Mouse (Mus musculus): ENCODE results near the gene Spsb1. TPM values are rescaled to one million over a fixed set of nuclear protein-coding genes. Genes with fewer than 3 reads are reported as not detected.

Spsb1 gene
- total and polyA plus RNA-seq, 3 experiments = 0.04 to 0.19 (median 0.07) TPM

DNA sequence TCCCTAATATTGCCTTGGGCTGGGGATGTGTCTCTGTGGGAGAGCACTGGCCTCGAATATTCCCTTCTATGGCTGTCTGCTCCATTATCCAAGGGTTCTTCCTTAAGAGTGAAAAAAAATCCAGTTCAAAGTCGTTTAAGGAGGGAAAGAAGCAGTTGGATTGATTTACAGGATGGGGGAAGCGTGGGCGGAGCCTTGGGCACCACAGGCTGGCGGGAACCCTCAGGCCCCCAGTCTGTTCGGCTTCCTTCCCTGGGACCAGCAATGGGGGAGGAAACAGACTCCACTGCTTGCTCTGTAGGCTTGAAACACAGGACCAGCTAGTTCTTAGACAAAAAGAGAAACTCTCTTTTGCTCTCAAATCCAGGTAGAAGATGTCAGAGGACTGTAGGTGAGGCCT is 13.7 kb upstream of the Spsb1 start:
- Histone ChIP-seq H3K4me2 (ENCODE audit: insufficient read depth, low read depth, poor library complexity, severe bottlenecking) (no peak overlapping the region), H3K9me3 (replicated peaks; ENCODE audit: low read length) (peaks cover 2% of the 10 kb centered on the region), H3K27me3 (replicated peaks) (peaks cover 31% of the 10 kb centered on the region), H3K9ac (ENCODE audit: insufficient read depth, low read depth) (no peak overlapping the region), H3K4me1 (ENCODE audit: control insufficient read depth in 1 of 2, insufficient read depth in 2 of 2) (no peaks in the 10 kb centered on the region), H3K27ac (ENCODE audit: insufficient read depth, low read depth) (no peak overlapping the region), H3K36me3 (replicated peaks in 1 of 2; ENCODE audit: control insufficient read depth in 1 of 2, insufficient read depth in 1 of 2, low read length in 1 of 2) (no peaks in the 10 kb centered on the region), H3K4me3 (replicated peaks in 1 of 3; ENCODE audit: low read depth in 2 of 3, low read length in 2 of 3, poor library complexity in 1 of 3) (no peak overlapping the region), H3K79me2 (replicated peaks; ENCODE audit: control insufficient read depth, extremely low read depth, insufficient read depth, poor library complexity, severe bottlenecking) (no peaks in the 10 kb centered on the region)
- no peak for TF ChIP-seq MXI1 (IDR thresholded peaks at IDR 0.05; ENCODE audit: low read depth, low read length)
- no peak for TF ChIP-seq ZC3H11A (IDR thresholded peaks at IDR 0.05; ENCODE audit: low read depth, low read length)
- TF ChIP-seq ZKSCAN1 (IDR thresholded peaks at IDR 0.05; ENCODE audit: borderline replicate concordance, low read depth, low read length) = no peak
- no peak for TF ChIP-seq MAZ (IDR thresholded peaks at IDR 0.05; ENCODE audit: low read depth, low read length)
- TF ChIP-seq RCOR1 (conservative IDR thresholded peaks at IDR 0.05; ENCODE audit: low read depth, low read length) = no peak
- no peak for TF ChIP-seq JUND (conservative IDR thresholded peaks at IDR 0.05; ENCODE audit: low read depth, low read length)
- TF ChIP-seq ELF1 (IDR thresholded peaks at IDR 0.05; ENCODE audit: low read depth, low read length) = no peak
- TF ChIP-seq IRF4 (IDR thresholded peaks at IDR 0.05; ENCODE audit: low read depth, low read length) = no peak
- no peak for TF ChIP-seq GABPA (IDR thresholded peaks at IDR 0.05; ENCODE audit: insufficient replicate concordance, low read depth, low read length)
- TF ChIP-seq ETS1 (conservative IDR thresholded peaks at IDR 0.05; ENCODE audit: low read depth, low read length) = no peak
- no peak for TF ChIP-seq CTCF (conservative IDR thresholded peaks at IDR 0.05 in 1 of 2, IDR thresholded peaks at IDR 0.05 in 1 of 2; ENCODE audit: low read depth in 2 of 2, low read length in 2 of 2)
- no peak for TF ChIP-seq PAX5 (IDR thresholded peaks at IDR 0.05; ENCODE audit: low read length)
- TF ChIP-seq CHD1 (IDR thresholded peaks at IDR 0.05; ENCODE audit: low read depth, low read length) = no peak
- TF ChIP-seq MEF2A (IDR thresholded peaks at IDR 0.05; ENCODE audit: borderline replicate concordance, low read depth, low read length) = no peak
- TF ChIP-seq UBTF (IDR thresholded peaks at IDR 0.05; ENCODE audit: low read depth, low read length) = no peak
- no peak for TF ChIP-seq CHD2 (IDR thresholded peaks at IDR 0.05; ENCODE audit: low read length)
- no peak for TF ChIP-seq MAX (IDR thresholded peaks at IDR 0.05; ENCODE audit: low read length)
- TF ChIP-seq ZNF384 (IDR thresholded peaks at IDR 0.05; ENCODE audit: low read depth, low read length) = no peak
- TF ChIP-seq JUN (IDR thresholded peaks at IDR 0.05; ENCODE audit: insufficient read depth, low read depth, low read length) = no peak
- TF ChIP-seq EP300 (IDR thresholded peaks at IDR 0.05; ENCODE audit: low read length) = no peak
- dilution Hi-C loops (cut with MboI; ENCODE audit: extremely low pct_ligation_motif_present, extremely low pct_unique_long_range_greater_than_20kb, low sequenced_read_pairs) (loop anchor here (25.0 kb wide), 1 partner anchor 181 kb away; no protein-coding TSS in a partner anchor), in situ Hi-C loops (cut with MboI; ENCODE audit: low pct_ligation_motif_present, low pct_unique_long_range_greater_than_20kb, low sequenced_read_pairs) (no loop called here)
- no peak for DNase-seq (ENCODE audit: extremely low read depth)

DNA sequence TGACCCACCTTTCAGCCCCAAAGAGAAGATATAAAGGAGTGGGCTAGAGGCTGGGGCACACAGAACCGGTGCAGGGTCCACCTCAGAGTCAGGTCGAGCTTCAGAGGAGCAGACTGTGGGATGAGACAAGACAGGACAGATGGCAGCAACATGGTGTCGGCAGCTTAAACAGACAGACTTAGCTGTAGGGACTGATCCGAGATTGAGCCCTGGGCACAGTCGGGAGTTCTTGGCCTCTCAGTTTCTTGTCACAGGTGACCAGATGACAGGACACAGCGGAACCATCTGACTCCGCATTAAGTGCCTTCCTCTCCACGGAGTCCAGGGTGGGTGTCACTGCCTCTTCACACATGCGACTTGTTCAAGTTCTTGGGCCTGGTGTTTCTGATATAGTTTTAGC is 12.1 kb upstream of the Spsb1 start:
- Histone ChIP-seq H3K4me3 (replicated peaks in 1 of 3; ENCODE audit: low read depth in 2 of 3, low read length in 2 of 3, poor library complexity in 1 of 3) (no peak overlapping the region), H3K27ac (ENCODE audit: insufficient read depth, low read depth) (no peak overlapping the region), H3K79me2 (replicated peaks; ENCODE audit: control insufficient read depth, extremely low read depth, insufficient read depth, poor library complexity, severe bottlenecking) (no peaks in the 10 kb centered on the region), H3K4me2 (ENCODE audit: insufficient read depth, low read depth, poor library complexity, severe bottlenecking) (no peak overlapping the region), H3K27me3 (replicated peaks) (peaks cover 31% of the 10 kb centered on the region), H3K4me1 (ENCODE audit: control insufficient read depth in 1 of 2, insufficient read depth in 2 of 2) (no peaks in the 10 kb centered on the region), H3K9me3 (replicated peaks; ENCODE audit: low read length) (peaks cover 7% of the 10 kb centered on the region), H3K9ac (ENCODE audit: insufficient read depth, low read depth) (no peak overlapping the region), H3K36me3 (replicated peaks in 1 of 2; ENCODE audit: control insufficient read depth in 1 of 2, insufficient read depth in 1 of 2, low read length in 1 of 2) (no peaks in the 10 kb centered on the region)
- TF ChIP-seq MAZ (IDR thresholded peaks at IDR 0.05; ENCODE audit: low read depth, low read length) = no peak
- no peak for TF ChIP-seq JUND (conservative IDR thresholded peaks at IDR 0.05; ENCODE audit: low read depth, low read length)
- TF ChIP-seq POLR2AphosphoS2 (IDR thresholded peaks at IDR 0.05; ENCODE audit: low read depth, low read length) = no peak
- no peak for TF ChIP-seq ZNF384 (IDR thresholded peaks at IDR 0.05; ENCODE audit: low read depth, low read length)
- TF ChIP-seq CHD2 (IDR thresholded peaks at IDR 0.05; ENCODE audit: low read length) = no peak
- TF ChIP-seq MAX (IDR thresholded peaks at IDR 0.05; ENCODE audit: low read length) = no peak
- no peak for TF ChIP-seq ELF1 (IDR thresholded peaks at IDR 0.05; ENCODE audit: low read depth, low read length)
- TF ChIP-seq ZC3H11A (IDR thresholded peaks at IDR 0.05; ENCODE audit: low read depth, low read length) = no peak
- TF ChIP-seq HCFC1 (IDR thresholded peaks at IDR 0.05; ENCODE audit: low read depth, low read length) = no peak
- TF ChIP-seq MEF2A (IDR thresholded peaks at IDR 0.05; ENCODE audit: borderline replicate concordance, low read depth, low read length) = no peak
- no peak for TF ChIP-seq SMC3 (IDR thresholded peaks at IDR 0.05; ENCODE audit: low read depth, low read length)
- TF ChIP-seq RAD21 (IDR thresholded peaks at IDR 0.05; ENCODE audit: low read depth, low read length) = no peak
- TF ChIP-seq MXI1 (IDR thresholded peaks at IDR 0.05; ENCODE audit: low read depth, low read length) = no peak
- TF ChIP-seq CTCF (conservative IDR thresholded peaks at IDR 0.05 in 1 of 2, IDR thresholded peaks at IDR 0.05 in 1 of 2; ENCODE audit: low read depth in 2 of 2, low read length in 2 of 2) = no peak
- no peak for TF ChIP-seq ZKSCAN1 (IDR thresholded peaks at IDR 0.05; ENCODE audit: borderline replicate concordance, low read depth, low read length)
- DNase-seq (ENCODE audit: extremely low read depth) = no peak
- dilution Hi-C loops (cut with MboI; ENCODE audit: extremely low pct_ligation_motif_present, extremely low pct_unique_long_range_greater_than_20kb, low sequenced_read_pairs) (loop anchor here (25.0 kb wide), 1 partner anchor 180 kb away; no protein-coding TSS in a partner anchor), in situ Hi-C loops (cut with MboI; ENCODE audit: low pct_ligation_motif_present, low pct_unique_long_range_greater_than_20kb, low sequenced_read_pairs) (no loop called here)
